Mouse (Mus musculus) forebrain, embryonic 16.5 days (tissue): ENCODE results near the gene Gpr137c. TPM values are rescaled to one million over a fixed set of nuclear protein-coding genes. Genes with fewer than 3 reads are reported as not detected.

Experiments
- ATAC-seq: fragments of 200-750 bp; cut with Nextera tagmentation; 2 replicates; pipeline ENCODE4 v1.8.0; 2017; ENCODE audit warnings: mild to moderate bottlenecking, moderate library complexity
- H3K27ac ChIP-seq: fragments of 300-500 bp; sonication (generic); 2 replicates; pipeline ENCODE4 v1.5.1; 2014; ENCODE audit warnings: low read length, control low read depth
- H3K27me3 ChIP-seq: fragments of 300-500 bp; sonication (generic); replicated peaks from 2 replicates; pipeline ENCODE4 v1.6.1; 2014; ENCODE audit warnings: low read length; ENCODE audit not compliant: control insufficient read depth, insufficient read depth
- H3K36me3 ChIP-seq: fragments of 300-500 bp; sonication (generic); 2 replicates; pipeline ENCODE4 v1.6.1; 2014; ENCODE audit not compliant: control insufficient read depth, insufficient read depth
- H3K4me1 ChIP-seq: fragments of 300-500 bp; sonication (generic); replicated peaks from 2 replicates; pipeline ENCODE4 v1.6.1; 2014; ENCODE audit warnings: low read length; ENCODE audit not compliant: control insufficient read depth, insufficient read depth
- H3K4me2 ChIP-seq: fragments of 300-500 bp; sonication (generic); 2 replicates; pipeline ENCODE4 v1.6.1; 2014; ENCODE audit warnings: mild to moderate bottlenecking, low read length, control low read depth
- H3K4me3 ChIP-seq: fragments of 300-500 bp; sonication (generic); replicated peaks from 2 replicates; pipeline ENCODE4 v1.5.1; 2014; ENCODE audit warnings: mild to moderate bottlenecking, low read length, control low read depth
- H3K9ac ChIP-seq: fragments of 300-500 bp; sonication (generic); replicated peaks from 2 replicates; pipeline ENCODE4 v1.6.1; 2014; ENCODE audit warnings: low read depth, low read length, control low read depth
- H3K9me3 ChIP-seq: fragments of 300-500 bp; sonication (generic); 2 replicates; pipeline ENCODE4 v1.6.1; 2016; ENCODE audit warnings: low read length; ENCODE audit not compliant: control insufficient read depth
- WGBS: fragments of 180-500 bp; shearing (Covaris S2); extraction: QIAGEN DNeasy Blood & Tissue Kit; methylation state at CpG from one replicate; pipeline ENCODE4 v1.1.7; 2014; 5-methylcytosine and 5-hydroxymethylcytosine counted together
- polyA plus RNA-seq: library from polyadenylated mRNA; unstranded; fragments of >200 nt; fragmentation: Nextera tagmentation; extraction: Ambion mirVana; gene quantifications from 2 replicates; pipeline ENCODE4 v1.2.1, GENCODE M21; 2015

Gene Gpr137c
- polyA plus RNA-seq, 1 experiment from 2014 or later: 15.1 TPM

DNA sequence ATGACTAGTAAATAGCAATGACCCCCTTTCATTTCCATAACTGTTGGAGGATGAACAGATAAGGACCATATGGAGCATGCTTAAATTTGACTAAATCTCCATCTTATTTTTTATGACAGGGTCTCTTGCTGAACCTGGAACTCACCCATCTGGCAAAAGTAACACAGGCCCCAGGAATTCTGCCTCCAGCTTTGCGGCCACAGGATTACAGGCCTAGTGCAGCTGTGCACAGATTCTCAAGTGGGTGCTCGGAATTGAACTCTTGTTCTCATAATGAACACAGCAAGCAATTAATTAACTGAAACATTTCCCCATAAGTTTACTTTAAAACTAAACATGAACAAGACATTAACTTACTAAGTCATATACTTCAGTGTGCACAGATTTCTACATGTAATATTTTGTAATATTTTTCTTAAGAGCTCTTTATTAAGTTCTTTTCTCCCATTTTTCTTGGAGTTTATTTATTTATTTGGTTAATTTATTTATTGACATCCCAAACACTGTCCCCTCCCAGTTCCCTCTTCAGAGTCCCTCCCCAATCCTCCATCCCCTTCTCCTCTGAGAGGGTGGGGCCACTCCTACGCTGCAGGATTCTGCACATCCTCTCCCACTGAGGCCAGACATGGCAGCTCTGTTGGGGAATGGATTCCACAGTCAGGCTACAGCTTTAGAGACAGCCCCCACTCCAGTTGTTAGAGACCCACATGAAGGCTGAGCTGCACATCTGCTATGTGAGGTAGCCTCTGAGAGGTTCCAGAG, 44.5 kb downstream of the Gpr137c start:
- WGBS: 79% methylated on average over 3 of the region's 3 CpGs
- no peak for ATAC-seq

DNA sequence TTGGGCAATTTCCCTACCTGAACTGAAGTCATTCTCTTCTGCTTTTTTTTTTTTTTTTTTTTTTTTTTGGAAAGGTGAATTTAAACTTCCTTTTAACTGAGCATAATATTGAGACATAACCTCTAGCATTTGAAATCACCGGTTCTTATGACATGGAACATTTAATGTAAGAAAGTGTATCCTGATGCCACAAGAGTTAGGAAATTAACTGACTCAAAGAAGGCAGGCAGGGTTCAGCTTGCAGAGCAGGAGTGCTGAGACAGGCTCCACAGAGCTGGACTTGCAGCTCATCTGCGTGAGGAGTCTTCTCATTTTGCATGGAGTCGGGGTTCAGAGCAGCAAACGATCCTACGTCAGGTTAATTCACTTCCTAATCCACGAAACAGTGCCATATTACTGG, 56.3 kb downstream of the Gpr137c start:
- Histone ChIP-seq H3K4me3 (no peak overlapping the region), H3K36me3 (peaks cover 7% of the 10 kb centered on the region), H3K9me3 (no peaks in the 10 kb centered on the region), H3K4me1 (no peaks in the 10 kb centered on the region), H3K27me3 (no peaks in the 10 kb centered on the region), H3K27ac (no peak overlapping the region), H3K9ac (no peak overlapping the region), H3K4me2 (no peak overlapping the region)
- 88% methylated on average over 6 of the region's 6 CpGs for WGBS
- ATAC-seq: no peak

More for the DNA sequence above, 44.5 kb downstream of the Gpr137c start:
- Histone ChIP-seq H3K9ac (no peak overlapping the region), H3K9me3 (no peaks in the 10 kb centered on the region), H3K4me2 (no peak overlapping the region), H3K4me1 (no peaks in the 10 kb centered on the region), H3K27me3 (no peaks in the 10 kb centered on the region), H3K36me3 (peaks cover 5% of the 10 kb centered on the region; the same call in 1 of the 2 replicates), H3K27ac (no peak overlapping the region), H3K4me3 (no peak overlapping the region)

GRCm38 (mm10) chr14:45282066-45282465, 62.5 kb downstream of the Gpr137c start:
- no peak overlapping the region for H3K27ac ChIP-seq
- no peaks in the 10 kb centered on the region for H3K9me3 ChIP-seq
- no peak overlapping the region for H3K4me2 ChIP-seq
- no peaks in the 10 kb centered on the region for H3K4me1 ChIP-seq
- ATAC-seq: no peak
- H3K4me3 ChIP-seq: no peak overlapping the region
- no peak overlapping the region for H3K9ac ChIP-seq
- 90% methylated on average over 3 of the region's 3 CpGs for WGBS
- peaks cover 11% of the 10 kb centered on the region for H3K36me3 ChIP-seq
- H3K27me3 ChIP-seq: no peaks in the 10 kb centered on the region

DNA sequence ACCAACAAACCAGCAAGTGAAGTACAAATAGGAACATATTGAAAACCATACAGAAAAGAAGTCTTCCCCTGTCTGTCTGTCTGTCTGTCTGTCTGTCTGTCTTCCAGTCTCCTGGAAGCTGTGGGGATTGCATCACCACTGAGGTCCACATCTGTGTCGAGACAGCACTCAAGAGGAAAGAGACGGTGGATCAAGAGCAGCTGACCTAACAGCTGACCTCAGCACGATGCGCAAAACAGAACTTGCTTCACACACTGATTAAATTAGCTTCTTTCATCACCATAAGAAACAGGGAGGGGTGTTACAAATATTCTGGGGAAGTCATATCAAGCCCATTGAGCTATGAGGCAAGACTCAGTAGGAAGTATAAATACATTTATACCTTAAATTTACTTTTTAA, 72.1 kb downstream of the Gpr137c start:
- H3K4me1 ChIP-seq: no peaks in the 10 kb centered on the region
- H3K9ac ChIP-seq: no peak overlapping the region
- H3K27ac ChIP-seq: no peak overlapping the region
- 85% methylated on average over 4 of the region's 4 CpGs for WGBS
- H3K27me3 ChIP-seq: no peaks in the 10 kb centered on the region
- peaks cover 6% of the 10 kb centered on the region for H3K36me3 ChIP-seq
- ATAC-seq: no peak
- no peak overlapping the region for H3K4me2 ChIP-seq
- H3K9me3 ChIP-seq: no peaks in the 10 kb centered on the region
- no peak overlapping the region for H3K4me3 ChIP-seq

DNA sequence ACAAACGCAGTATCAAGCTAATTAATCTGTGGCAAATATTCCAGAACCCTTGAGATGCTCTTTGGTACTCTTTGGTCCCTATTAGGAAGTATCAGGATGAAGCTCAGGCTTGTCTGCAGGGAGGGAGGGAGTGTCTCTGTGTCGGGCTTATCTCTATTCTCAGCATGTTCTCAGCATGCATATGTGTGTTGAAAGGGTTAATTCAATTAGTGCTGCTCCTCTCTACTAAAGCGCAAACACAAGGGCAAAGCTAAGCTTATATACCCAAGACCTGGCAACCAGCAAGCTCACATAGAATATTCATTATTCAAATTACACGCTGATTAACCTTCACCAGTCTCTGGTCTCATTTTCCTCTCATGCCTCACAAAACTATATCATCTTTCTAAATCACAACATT, 84.4 kb downstream of the Gpr137c start:
- H3K9me3 ChIP-seq: no peaks in the 10 kb centered on the region
- H3K27me3 ChIP-seq: no peaks in the 10 kb centered on the region
- no peak overlapping the region for H3K9ac ChIP-seq
- H3K4me1 ChIP-seq: peaks cover 3% of the 10 kb centered on the region; the same call in 1 of the 2 replicates
- no peak overlapping the region for H3K4me3 ChIP-seq
- H3K36me3 ChIP-seq: peaks cover 15% of the 10 kb centered on the region
- no peak overlapping the region for H3K4me2 ChIP-seq
- peak; percentile 58 for ATAC-seq
- no peak overlapping the region for H3K27ac ChIP-seq
- WGBS: 31% methylated on average over 4 of the region's 4 CpGs

DNA sequence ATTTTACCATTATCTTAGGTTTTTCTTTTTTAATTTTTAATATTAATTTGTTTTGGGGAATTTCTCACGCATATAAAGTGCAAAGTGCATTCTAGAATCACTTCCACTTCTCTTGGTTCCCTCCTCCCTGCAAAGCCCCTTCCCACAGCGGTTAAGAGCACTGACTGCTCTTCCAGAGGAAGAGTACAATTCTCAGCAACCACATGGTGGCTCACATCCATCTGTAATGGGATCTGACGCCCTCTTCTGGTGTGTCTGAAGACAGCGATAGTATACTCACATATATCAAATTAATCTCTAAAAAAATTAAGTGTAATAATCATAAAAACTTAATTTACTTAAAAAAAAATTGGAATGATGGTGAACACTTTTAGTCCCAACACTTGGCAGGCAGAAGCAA, 84.9 kb downstream of the Gpr137c start:
- Histone ChIP-seq H3K4me2 (no peak overlapping the region), H3K36me3 (peaks cover 13% of the 10 kb centered on the region), H3K9me3 (no peaks in the 10 kb centered on the region), H3K27me3 (no peaks in the 10 kb centered on the region), H3K27ac (no peak overlapping the region), H3K9ac (no peak overlapping the region), H3K4me1 (peaks cover 3% of the 10 kb centered on the region; the same call in 1 of the 2 replicates), H3K4me3 (no peak overlapping the region)
- no peak for ATAC-seq
- 51% methylated on average over 4 of the region's 4 CpGs for WGBS

- Histone ChIP-seq H3K4me2 (no peak overlapping the region), H3K36me3 (peaks cover 9% of the 10 kb centered on the region), H3K4me1 (peaks cover 3% of the 10 kb centered on the region; the same call in 1 of the 2 replicates), H3K4me3 (no peak overlapping the region), H3K9me3 (no peaks in the 10 kb centered on the region), H3K9ac (no peak overlapping the region), H3K27me3 (no peaks in the 10 kb centered on the region), H3K27ac (no peak overlapping the region)
- ATAC-seq: no peak
- 90% methylated on average over 5 of the region's 5 CpGs for WGBS
Observed at GRCm38 (mm10) chr14:45305852-45306251, 86.3 kb downstream of the Gpr137c start.

- Histone ChIP-seq H3K9ac (no peak overlapping the region), H3K36me3 (peaks cover 4% of the 10 kb centered on the region), H3K4me1 (peaks cover 3% of the 10 kb centered on the region; the same call in 1 of the 2 replicates), H3K4me3 (no peak overlapping the region), H3K27ac (no peak overlapping the region), H3K9me3 (no peaks in the 10 kb centered on the region), H3K4me2 (no peak overlapping the region), H3K27me3 (no peaks in the 10 kb centered on the region)
- ATAC-seq: no peak
- 92% methylated on average over 8 of the region's 8 CpGs for WGBS
Observed at GRCm38 (mm10) chr14:45307630-45308328, 88.3 kb downstream of the Gpr137c start.

GRCm38 (mm10) chr14:45309646-45310045, 90.1 kb downstream of the Gpr137c start:
- Histone ChIP-seq H3K4me3 (no peak overlapping the region), H3K9ac (no peak overlapping the region), H3K4me2 (no peak overlapping the region), H3K27ac (no peak overlapping the region), H3K4me1 (no peaks in the 10 kb centered on the region), H3K27me3 (no peaks in the 10 kb centered on the region), H3K36me3 (peaks cover 4% of the 10 kb centered on the region), H3K9me3 (no peaks in the 10 kb centered on the region)
- WGBS: 84% methylated on average over 13 of the region's 13 CpGs
- no peak for ATAC-seq
